Mouse (Mus musculus) T-cell, adult 2 months (primary cell): ENCODE measurements around the gene Agpat3.

Experiments used
- DNase-seq: peaks from one replicate; pipeline ENCODE4 v3.0.0; 2022; ENCODE audit warnings: low spot score

Gene Agpat3

GRCm38 (mm10) chr10:78351887-78352665 lies at the start of gene Agpat3:
Gene Agpat3 (minus strand): TSS chr10:78352489.
- DNase-seq = peak; percentile 43

DNA sequence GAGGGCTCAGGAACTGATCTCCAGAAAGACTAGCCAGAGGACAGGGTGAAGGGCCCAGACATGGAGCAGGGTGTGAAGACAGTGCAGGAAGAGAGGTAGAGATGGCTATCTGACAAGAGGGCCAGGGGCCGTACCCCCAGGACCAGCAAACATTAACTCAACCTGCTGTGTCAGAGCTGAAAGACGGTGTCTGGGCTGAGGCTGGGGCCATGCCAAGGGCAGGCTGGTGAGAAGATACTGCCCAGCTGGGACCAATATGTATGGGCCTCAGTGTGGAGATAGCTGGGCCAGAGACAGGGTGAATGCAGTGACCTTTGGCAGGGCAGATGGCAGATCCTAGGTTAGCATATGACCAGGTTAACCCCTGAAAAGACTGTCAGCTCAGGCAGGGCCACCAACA lies 48.8 kb upstream of the Agpat3 start:
- DNase-seq = no peak

- DNase-seq = peak; percentile 52
Observed at GRCm38 (mm10) chr10:78399090-78399657, 46.9 kb upstream of the Agpat3 start.

GRCm38 (mm10) chr10:78396625-78396885 lies 44.3 kb upstream of the Agpat3 start:
- DNase-seq = no peak

- DNase-seq = peak; percentile 83
Observed at GRCm38 (mm10) chr10:78395819-78396624, 43.7 kb upstream of the Agpat3 start.

DNA sequence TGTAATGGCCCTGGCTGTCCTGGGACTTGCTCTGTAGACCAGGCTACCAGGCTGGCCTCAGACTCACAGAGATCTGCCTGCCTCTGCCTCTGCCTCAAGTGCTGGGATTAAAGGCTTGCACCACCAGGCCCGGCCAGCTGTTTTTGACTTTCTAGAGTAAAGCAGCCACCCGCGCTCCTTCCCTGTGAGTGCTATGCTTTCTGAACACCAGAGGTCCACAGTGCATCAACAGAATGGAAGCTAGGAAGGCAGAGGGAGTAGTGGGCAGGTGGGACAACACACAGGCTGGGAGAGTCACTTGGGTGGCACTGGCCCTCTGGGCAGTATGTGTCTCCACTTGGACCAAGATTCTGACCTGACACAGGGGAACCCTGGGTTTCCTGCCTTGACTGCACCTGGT lies 43.1 kb upstream of the Agpat3 start:
- DNase-seq = no peak

GRCm38 (mm10) chr10:78392072-78392471 lies 39.8 kb upstream of the Agpat3 start:
- DNase-seq = peak; percentile 73

- DNase-seq = no peak
Observed at GRCm38 (mm10) chr10:78390982-78391470, 38.7 kb upstream of the Agpat3 start.

DNA sequence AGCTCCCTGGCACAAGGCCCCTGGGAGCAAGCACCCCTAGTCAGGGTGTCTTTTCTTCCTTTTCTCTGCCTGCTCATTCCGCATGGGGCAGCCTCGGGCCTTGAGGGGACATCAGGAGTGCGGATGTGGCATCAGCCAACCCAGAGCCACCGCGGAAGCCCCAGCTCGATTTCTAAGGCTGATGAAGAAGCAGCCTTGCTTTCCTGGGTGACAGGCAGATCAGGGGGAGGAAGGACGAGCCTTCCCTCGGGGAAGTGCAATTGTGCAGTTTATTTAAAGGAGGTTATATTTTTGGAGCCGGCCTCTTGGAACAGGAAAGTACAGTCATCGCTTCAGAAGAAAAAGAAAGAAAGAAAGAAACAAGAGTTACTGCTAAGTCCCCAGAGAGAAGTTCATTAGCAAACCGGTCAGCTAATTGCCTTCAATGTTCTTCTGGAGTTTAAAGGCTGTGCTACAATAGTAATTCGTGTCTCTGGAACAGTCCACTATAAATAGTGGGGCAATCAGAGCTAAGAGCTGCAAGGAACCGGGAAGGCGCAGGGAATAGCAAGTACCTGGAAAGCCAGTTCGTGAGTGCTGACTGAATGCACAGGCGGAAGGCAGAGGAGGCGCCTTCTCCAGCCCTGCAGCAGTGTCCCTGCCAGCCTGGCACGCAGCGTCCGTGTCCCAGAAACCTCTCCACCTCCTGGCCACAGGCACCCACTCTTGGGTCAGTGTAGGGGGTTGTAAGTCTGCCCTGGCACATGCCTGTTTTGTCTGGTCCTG lies 36.1 kb upstream of the Agpat3 start:
- peak; percentile 43 for DNase-seq

- DNase-seq = peak; percentile 31
Observed at GRCm38 (mm10) chr10:78385520-78385919, 33.2 kb upstream of the Agpat3 start.

GRCm38 (mm10) chr10:78383567-78383966 lies 31.3 kb upstream of the Agpat3 start:
- DNase-seq = no peak

- no peak for DNase-seq
Observed at GRCm38 (mm10) chr10:78378516-78378915, 26.2 kb upstream of the Agpat3 start.

DNA sequence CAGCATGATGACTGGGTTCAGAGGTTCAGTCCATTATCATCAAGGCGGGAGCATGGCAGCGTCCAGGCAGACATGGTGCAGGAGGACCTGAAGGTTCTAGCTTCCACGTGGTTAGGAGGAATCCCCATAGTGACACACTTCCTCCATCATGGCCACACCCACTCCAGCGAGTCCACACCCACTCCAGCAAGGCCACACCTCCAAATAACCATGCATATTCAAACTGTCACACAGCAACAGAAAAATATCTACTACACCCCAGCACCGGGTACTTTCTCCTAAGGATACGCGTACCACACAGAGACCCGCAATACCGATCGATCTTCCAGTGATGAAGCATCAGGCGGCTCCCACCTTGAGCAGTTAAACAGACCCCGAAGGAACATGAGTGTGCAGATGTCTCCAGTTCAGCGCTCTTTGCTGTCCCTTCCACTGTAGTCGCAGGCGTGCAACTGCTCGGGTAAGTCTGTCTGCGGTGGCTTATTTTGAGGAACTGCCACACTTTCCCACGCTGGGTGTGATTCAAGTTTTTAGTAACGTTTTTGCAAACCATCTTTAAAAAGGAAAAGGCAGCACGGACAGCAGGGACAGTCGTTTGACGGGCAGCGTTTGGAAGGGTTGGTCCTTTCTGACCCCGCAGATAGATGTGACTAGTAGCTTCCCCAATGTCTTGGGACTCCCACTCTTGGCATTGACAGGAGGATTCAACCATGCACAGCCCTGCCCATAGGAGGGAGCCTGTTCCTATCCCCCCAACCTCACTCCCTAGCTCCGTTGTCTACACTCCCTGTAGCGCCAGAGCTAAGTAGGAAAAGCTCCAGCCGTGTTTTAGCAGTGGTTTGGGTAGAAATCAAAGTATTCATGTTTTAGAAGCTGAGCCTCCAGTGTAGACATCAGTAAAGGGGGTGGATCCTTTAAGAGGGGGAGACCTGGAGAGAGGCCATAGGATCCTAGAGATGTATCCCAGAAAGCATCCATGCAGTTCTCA lies 20.7 kb upstream of the Agpat3 start:
- peak; percentile 68 for DNase-seq

- DNase-seq = no peak
Observed at GRCm38 (mm10) chr10:78371746-78372145, 19.5 kb upstream of the Agpat3 start.

GRCm38 (mm10) chr10:78367586-78367985 lies 15.3 kb upstream of the Agpat3 start:
- no peak for DNase-seq

DNA sequence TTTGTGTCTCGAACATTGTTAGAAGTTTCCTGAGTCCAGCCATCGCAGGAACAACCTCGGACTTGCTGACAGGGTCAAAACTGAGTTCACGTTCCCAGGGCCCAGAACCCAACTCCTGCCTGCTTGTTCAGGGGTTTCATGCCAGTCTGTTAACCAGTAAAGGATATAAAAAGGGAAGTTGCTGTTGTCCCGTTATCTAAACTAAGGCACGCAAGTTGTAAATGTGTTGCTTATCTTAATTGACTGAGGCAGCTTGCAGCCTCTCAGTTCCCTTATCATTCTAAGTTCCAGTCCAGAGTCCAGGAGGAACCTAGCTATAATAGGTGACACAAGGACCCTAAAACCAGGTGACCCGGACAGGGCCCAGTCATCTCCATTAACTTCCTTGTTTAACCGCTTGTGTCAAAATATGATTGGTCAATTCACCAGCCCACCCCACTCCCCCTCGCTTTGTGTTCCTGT lies 14.6 kb upstream of the Agpat3 start:
- DNase-seq = no peak

GRCm38 (mm10) chr10:78366195-78366834 lies 14.0 kb upstream of the Agpat3 start:
- no peak for DNase-seq

DNA sequence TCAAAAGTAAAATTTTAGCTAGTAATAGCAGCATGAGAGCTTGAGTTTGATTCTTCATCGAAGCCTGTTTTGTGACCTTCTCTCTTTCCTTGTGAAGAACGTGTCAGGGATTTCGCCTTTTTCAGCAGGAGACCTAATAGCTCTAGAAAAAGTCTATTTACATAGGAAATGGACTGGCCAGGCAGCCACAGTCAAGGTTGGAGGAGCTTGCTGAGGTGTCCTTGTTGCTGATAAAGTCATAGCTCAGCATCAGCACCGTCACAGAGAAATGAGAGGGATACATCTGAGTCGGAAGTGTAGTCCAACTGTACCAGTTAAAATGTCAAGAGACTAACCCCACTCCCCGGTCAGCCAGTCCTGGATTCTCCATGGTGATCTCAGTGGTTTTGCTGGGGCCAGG lies 13.3 kb upstream of the Agpat3 start:
- no peak for DNase-seq

- DNase-seq = no peak
Observed at GRCm38 (mm10) chr10:78364106-78364505, 11.8 kb upstream of the Agpat3 start.

- DNase-seq = no peak
Observed at GRCm38 (mm10) chr10:78363366-78363765, 11.1 kb upstream of the Agpat3 start.
